Mouse (Mus musculus) layer of hippocampus, adult 8-10 months (tissue): ENCODE measurements around the gene Syne4. TPM values are rescaled to one million over a fixed set of nuclear protein-coding genes. Genes with fewer than 3 reads are reported as not detected.

ENCODE experiments used
- total RNA-seq, 4 experiments: library from RNA; stranded (reverse); gene quantifications; 2 replicates each; pipeline ENCODE4 v1.2.4; 2022

The Syne4 gene
- total RNA-seq, 4 experiments from 2014 or later, result 9.6 to 21.2 (median 15.0) TPM

Other genes with a start within 250 kb of the Syne4 start
- gene Zfp82, start 241.9 kb upstream of the Syne4 start, total RNA-seq, result 1 to 10 TPM; 4.3 to 7.1 (median 5.1) TPM
- not detected for gene Gm26920, start 224.4 kb upstream of the Syne4 start, total RNA-seq
- 10 to 100 TPM in 1 of 4 experiments, 1 to 10 TPM in 3; 5.2 to 10.9 (median 8.0) TPM for gene Zfp566, start 224.3 kb upstream of the Syne4 start, total RNA-seq
- gene Zfp260, start 220.0 kb upstream of the Syne4 start, total RNA-seq, result 10 to 100 TPM; 79.6 to 96.9 (median 89.4) TPM
- gene Zfp382, start 192.9 kb upstream of the Syne4 start, total RNA-seq, result 10 to 100 TPM; 28.6 to 34.1 (median 31.2) TPM
- 10 to 100 TPM; 49.0 to 54.7 (median 50.3) TPM for gene Zfp146, start 145.1 kb upstream of the Syne4 start, total RNA-seq
- 1 to 10 TPM; 4.4 to 6.9 (median 5.1) TPM for gene Cox7a1, start 130.7 kb upstream of the Syne4 start, total RNA-seq
- 100 to 1,000 TPM; 196 to 240 (median 227) TPM for gene Capns1, start 116.0 kb upstream of the Syne4 start, total RNA-seq
- gene Polr2i, start 82.9 kb upstream of the Syne4 start, total RNA-seq, result 10 to 100 TPM; 49.2 to 52.5 (median 49.3) TPM
- gene Tbcb, start 82.5 kb upstream of the Syne4 start, total RNA-seq, result 100 to 1,000 TPM; 110 to 130 (median 118) TPM
- gene Ovol3, start 79.1 kb upstream of the Syne4 start, total RNA-seq, result not detected
- under 1 TPM in 2 of 4 experiments, not detected in 2; 0.41 to 0.77 TPM for gene Thap8, start 34.7 kb upstream of the Syne4 start, total RNA-seq
- gene Wdr62, start 34.4 kb upstream of the Syne4 start, total RNA-seq, result 1 to 10 TPM; 1.1 to 3.4 (median 2.4) TPM
- gene Clip3, start 23.1 kb upstream of the Syne4 start, total RNA-seq, result 100 to 1,000 TPM; 351 to 448 (median 412) TPM
- 10 to 100 TPM; 52.8 to 69.5 (median 65.3) TPM for gene Alkbh6, start 6.1 kb upstream of the Syne4 start, total RNA-seq
- gene E130208F15Rik, start 6.9 kb downstream of the Syne4 start, total RNA-seq, result under 1 TPM; 0.53 to 0.82 (median 0.66) TPM
- 1 to 10 TPM; 6.7 to 9.9 (median 8.4) TPM for gene Sdhaf1, start 9.1 kb downstream of the Syne4 start, total RNA-seq
- 10 to 100 TPM; 28.2 to 31.6 (median 29.2) TPM for gene Lrfn3, start 48.0 kb downstream of the Syne4 start, total RNA-seq
- gene Tyrobp, start 99.0 kb downstream of the Syne4 start, total RNA-seq, result 100 to 1,000 TPM in 2 of 4 experiments, 10 to 100 TPM in 2; 24.9 to 572 (median 243) TPM
- gene Hcst, start 105.0 kb downstream of the Syne4 start, total RNA-seq, result 1 to 10 TPM in 3 of 4 experiments, not detected in 1; 1.8 to 3.3 (median 2.3) TPM
- 1 to 10 TPM; 2.8 to 4.1 (median 3.2) TPM for gene Nfkbid, start 106.9 kb downstream of the Syne4 start, total RNA-seq
- gene Aplp1, start 130.7 kb downstream of the Syne4 start, total RNA-seq, result 1,000 to 10,000 TPM; 1,209 to 1,263 (median 1,238) TPM
- gene Kirrel2, start 142.9 kb downstream of the Syne4 start, total RNA-seq, result 10 to 100 TPM in 3 of 4 experiments, 1 to 10 TPM in 1; 9.6 to 13.7 (median 11.2) TPM
- 1 to 10 TPM; 1.5 to 1.9 (median 1.6) TPM for gene Nphs1, start 143.5 kb downstream of the Syne4 start, total RNA-seq
- gene Prodh2, start 178.8 kb downstream of the Syne4 start, total RNA-seq, result under 1 TPM in 1 of 4 experiments, not detected in 3; 0.56 TPM
- gene Arhgap33, start 220.3 kb downstream of the Syne4 start, total RNA-seq, result 100 to 1,000 TPM in 3 of 4 experiments, 10 to 100 TPM in 1; 99.8 to 118 (median 110) TPM
- gene Hspb6, start 237.4 kb downstream of the Syne4 start, total RNA-seq, result 10 to 100 TPM in 1 of 4 experiments, 1 to 10 TPM in 3; 3.2 to 10.3 (median 6.5) TPM
- gene Proser3, start 237.5 kb downstream of the Syne4 start, total RNA-seq, result 1 to 10 TPM; 4.4 to 8.9 (median 6.1) TPM
- gene Lin37, start 245.0 kb downstream of the Syne4 start, total RNA-seq, result 10 to 100 TPM; 41.3 to 54.0 (median 46.9) TPM
- gene U2af1l4, start 248.5 kb downstream of the Syne4 start, total RNA-seq, result 10 to 100 TPM; 68.2 to 81.1 (median 78.7) TPM
- 10 to 100 TPM in 2 of 4 experiments, 1 to 10 TPM in 2; 6.3 to 14.8 (median 11.1) TPM for gene Gm49396, start 248.5 kb downstream of the Syne4 start, total RNA-seq
- gene Psenen, start 248.8 kb downstream of the Syne4 start, total RNA-seq, result 10 to 100 TPM; 85.9 to 91.0 (median 88.4) TPM